Mouse (Mus musculus): Measurements from ENCODE around the gene Mapk10. TPM values are rescaled to one million over a fixed set of nuclear protein-coding genes. Genes with fewer than 3 reads are reported as not detected.
"Not testable (repeated sequence)": the region's sequence is repeated elsewhere in the genome, so short reads cannot be mapped to it uniquely, and the experiment has no call there.

Mapk10 gene
- polyA plus RNA-seq, 1 experiment from 2014 or later, result 0.31 TPM

DNA sequence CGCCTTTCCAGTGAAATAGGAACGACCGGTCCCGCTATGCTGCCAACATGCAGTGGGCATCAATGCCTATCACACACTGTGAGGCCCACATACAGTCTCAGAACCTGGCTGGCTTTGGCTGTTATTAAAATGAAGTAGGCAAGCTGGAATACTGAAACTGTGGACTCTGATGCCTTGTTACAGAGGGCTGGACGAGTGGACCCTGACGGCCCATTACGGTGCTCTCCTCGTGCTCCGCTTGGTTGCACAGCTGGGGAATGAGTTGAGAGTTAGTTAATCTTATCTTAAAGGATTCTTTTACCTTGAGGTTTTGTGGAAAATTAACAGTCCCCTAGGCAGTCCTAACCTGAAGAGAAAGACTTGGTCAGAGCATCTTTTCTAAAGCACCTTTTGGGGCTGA lies 307.6 kb downstream of the Mapk10 start:
- Histone ChIP-seq H3K27ac (ENCODE audit: poor library complexity, severe bottlenecking) (no peak overlapping the region), H3K36me3 (no peaks in the 10 kb centered on the region), H3K9ac (no peak overlapping the region), H3K9me3 (replicated peaks) (no peaks in the 10 kb centered on the region), H3K4me1 (replicated peaks) (no peaks in the 10 kb centered on the region), H3K27me3 (replicated peaks) (no peaks in the 10 kb centered on the region), H3K4me3 (no peak overlapping the region), H3K4me2 (no peak overlapping the region)
- 80% methylated on average over 9 of the region's 9 CpGs for WGBS
- no peak for ATAC-seq (ENCODE audit: insufficient number of reproducible peaks, low FRiP score)

DNA sequence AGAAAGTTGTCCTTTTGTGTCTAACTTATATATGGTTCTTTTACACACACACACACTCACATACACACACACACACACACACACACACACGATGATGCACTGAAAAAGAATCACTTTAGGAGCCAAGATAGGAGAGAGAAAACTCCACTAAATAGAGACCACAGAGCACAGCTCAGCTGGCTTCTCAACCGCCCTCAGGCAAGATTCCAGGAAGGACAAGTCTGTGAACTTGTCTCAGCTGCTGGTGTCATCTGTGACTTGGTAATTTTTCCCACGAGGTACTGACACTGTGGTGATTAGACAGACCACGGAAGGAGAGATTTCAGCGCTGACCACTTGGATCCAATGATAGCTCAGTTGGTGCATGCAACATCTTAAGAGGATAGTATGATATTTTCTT lies 310.0 kb downstream of the Mapk10 start:
- H3K9me3 ChIP-seq (replicated peaks), result no peaks in the 10 kb centered on the region
- no peak for ATAC-seq (ENCODE audit: insufficient number of reproducible peaks, low FRiP score)
- 63% methylated on average over 5 of the region's 5 CpGs for WGBS
- no peak overlapping the region for H3K4me2 ChIP-seq
- H3K4me1 ChIP-seq (replicated peaks), result no peaks in the 10 kb centered on the region
- H3K36me3 ChIP-seq, result no peaks in the 10 kb centered on the region
- no peaks in the 10 kb centered on the region for H3K27me3 ChIP-seq (replicated peaks)
- H3K9ac ChIP-seq, result no peak overlapping the region
- H3K27ac ChIP-seq (ENCODE audit: poor library complexity, severe bottlenecking), result no peak overlapping the region
- no peak overlapping the region for H3K4me3 ChIP-seq

DNA sequence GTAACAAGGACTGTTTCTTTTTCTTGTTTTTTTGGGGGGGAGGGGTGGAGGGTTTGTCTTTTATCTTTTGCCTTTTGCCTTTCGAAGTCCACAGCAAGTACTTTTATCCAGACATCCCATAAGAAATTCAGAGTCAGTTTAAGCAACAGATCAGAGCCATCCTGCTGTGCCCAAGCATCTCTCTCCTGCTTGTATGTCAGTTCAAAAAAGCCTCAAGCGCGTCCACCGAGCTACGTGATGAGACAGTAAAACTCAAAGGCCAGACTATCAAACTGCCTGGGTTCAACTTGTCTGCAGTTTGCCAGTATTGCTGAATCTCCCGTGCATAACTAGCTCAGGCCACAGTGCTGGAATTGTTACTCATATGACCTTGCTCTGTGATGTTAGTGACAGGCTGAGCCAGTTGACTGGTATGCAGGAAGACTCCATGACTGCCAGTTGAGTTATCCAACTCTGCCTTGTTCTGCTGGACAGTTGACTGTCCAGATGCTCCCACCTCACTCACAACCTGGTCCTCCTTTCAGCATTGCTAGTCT lies 311.4 kb downstream of the Mapk10 start:
- Histone ChIP-seq H3K27me3 (replicated peaks) (no peaks in the 10 kb centered on the region), H3K36me3 (no peaks in the 10 kb centered on the region), H3K4me3 (no peak overlapping the region), H3K9ac (no peak overlapping the region), H3K9me3 (replicated peaks) (no peaks in the 10 kb centered on the region), H3K27ac (ENCODE audit: poor library complexity, severe bottlenecking) (no peak overlapping the region), H3K4me1 (replicated peaks) (no peaks in the 10 kb centered on the region), H3K4me2 (no peak overlapping the region)
- 75% methylated on average over 6 of the region's 6 CpGs for WGBS
- ATAC-seq (ENCODE audit: insufficient number of reproducible peaks, low FRiP score), result no peak

DNA sequence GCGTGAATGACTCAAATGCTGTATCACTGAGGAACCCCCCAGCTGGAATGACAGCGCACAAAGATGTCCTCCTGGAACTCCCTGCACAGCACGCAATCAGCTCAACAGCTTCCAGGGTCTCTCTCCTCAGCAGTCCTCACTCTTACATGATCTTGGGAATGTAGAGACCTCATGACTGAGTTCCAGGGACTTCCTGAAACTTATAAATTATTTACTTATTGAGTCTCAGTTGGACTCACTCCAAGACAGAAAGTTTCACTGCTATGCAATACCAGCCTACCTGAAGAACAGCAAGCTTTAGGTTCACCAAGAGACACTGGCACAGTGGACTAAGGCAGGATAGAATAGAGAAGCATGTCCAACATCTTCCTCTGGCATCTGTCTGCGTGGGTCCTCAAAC lies 312.8 kb downstream of the Mapk10 start:
- Histone ChIP-seq H3K27me3 (replicated peaks) (no peaks in the 10 kb centered on the region), H3K4me3 (no peak overlapping the region), H3K9me3 (replicated peaks) (no peaks in the 10 kb centered on the region), H3K27ac (ENCODE audit: poor library complexity, severe bottlenecking) (no peak overlapping the region), H3K4me1 (replicated peaks) (no peaks in the 10 kb centered on the region), H3K9ac (no peak overlapping the region), H3K36me3 (no peaks in the 10 kb centered on the region), H3K4me2 (no peak overlapping the region)
- ATAC-seq (ENCODE audit: insufficient number of reproducible peaks, low FRiP score), result no peak
- 83% methylated on average over 4 of the region's 4 CpGs for WGBS

DNA sequence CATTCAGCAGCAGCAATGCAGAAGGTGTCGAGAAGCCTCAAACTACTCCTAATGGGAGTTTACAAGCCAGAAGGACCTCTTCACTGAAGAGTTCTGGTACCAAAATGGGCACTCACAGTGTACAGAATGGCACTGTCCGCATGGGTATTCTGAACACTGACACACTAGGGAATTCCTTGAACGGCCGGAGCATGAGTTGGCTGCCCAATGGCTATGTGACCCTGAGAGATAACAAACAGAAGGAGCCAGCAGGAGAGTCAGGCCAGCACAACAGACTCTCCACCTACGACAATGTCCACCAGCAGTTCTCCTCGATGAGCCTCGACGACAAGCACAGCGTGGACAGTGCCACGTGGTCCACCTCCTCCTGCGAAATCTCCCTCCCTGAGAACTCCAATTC lies 318.9 kb downstream of the Mapk10 start:
- H3K36me3 ChIP-seq, result peaks cover 7% of the 10 kb centered on the region; the same call in 1 of the 2 replicates
- 88% methylated on average over 11 of the region's 11 CpGs for WGBS
- no peak for ATAC-seq (ENCODE audit: insufficient number of reproducible peaks, low FRiP score)
- no peaks in the 10 kb centered on the region for H3K9me3 ChIP-seq (replicated peaks)
- no peak overlapping the region for H3K4me2 ChIP-seq
- H3K4me1 ChIP-seq (replicated peaks), result no peaks in the 10 kb centered on the region
- no peaks in the 10 kb centered on the region for H3K27me3 ChIP-seq (replicated peaks)
- H3K9ac ChIP-seq, result no peak overlapping the region
- no peak overlapping the region for H3K27ac ChIP-seq (ENCODE audit: poor library complexity, severe bottlenecking)
- no peak overlapping the region for H3K4me3 ChIP-seq

DNA sequence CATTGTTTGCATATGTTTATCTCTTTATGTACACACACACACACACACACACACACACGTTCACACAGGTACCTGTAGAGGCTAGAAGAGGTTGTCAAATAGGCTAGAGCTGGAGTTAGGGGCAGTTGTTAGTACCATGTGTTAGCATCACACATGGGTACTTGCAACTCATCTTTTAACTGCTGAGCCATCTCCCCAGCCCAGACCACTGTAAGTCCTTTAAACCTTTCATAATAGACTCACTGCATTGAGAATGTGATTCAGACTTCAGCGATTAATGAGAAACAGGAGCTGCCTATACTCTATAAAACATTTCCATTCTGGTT lies 322.0 kb downstream of the Mapk10 start:
- Histone ChIP-seq H3K36me3 (peaks cover 7% of the 10 kb centered on the region; the same call in 1 of the 2 replicates), H3K4me3 (no peak overlapping the region), H3K4me1 (replicated peaks) (no peaks in the 10 kb centered on the region), H3K9me3 (replicated peaks) (no peaks in the 10 kb centered on the region), H3K27ac (ENCODE audit: poor library complexity, severe bottlenecking) (no peak overlapping the region), H3K4me2 (no peak overlapping the region), H3K27me3 (replicated peaks) (no peaks in the 10 kb centered on the region), H3K9ac (no peak overlapping the region)
- no peak for ATAC-seq (ENCODE audit: insufficient number of reproducible peaks, low FRiP score)
- 80% methylated on average over 2 of the region's 2 CpGs for WGBS

DNA sequence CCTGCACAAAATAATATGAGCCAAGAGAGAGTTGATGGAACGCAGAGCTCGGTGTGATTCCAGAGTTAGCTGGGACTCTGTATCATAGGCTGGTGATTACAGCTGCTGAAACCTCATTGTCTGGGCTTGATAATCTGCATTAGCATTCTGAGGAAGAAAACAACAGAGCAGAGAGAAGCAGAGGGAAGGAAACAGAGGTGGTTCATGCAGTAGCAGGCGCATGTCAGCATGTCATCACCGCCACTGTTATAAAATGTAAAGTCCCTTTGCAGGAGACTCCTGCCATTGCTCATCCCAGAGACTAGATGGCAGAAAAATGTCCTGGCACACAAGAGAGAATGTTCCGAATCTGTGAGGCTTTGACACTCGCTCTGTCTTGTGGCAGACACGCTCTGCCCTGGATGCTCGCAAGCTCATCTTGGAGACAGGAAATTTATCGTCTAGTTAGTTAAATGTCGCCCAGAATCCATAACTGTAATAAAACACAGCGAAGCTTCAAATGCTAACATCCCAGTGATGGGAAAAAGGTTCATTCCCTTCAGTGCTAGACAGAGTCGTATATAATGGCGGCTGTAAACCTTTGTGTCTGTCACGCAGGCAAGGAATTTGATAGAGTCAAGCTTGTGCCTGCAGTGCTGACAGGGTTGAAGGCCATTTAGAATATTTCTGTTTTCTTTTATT lies 322.5 kb downstream of the Mapk10 start:
- Histone ChIP-seq H3K27ac (ENCODE audit: poor library complexity, severe bottlenecking) (no peak overlapping the region), H3K4me1 (replicated peaks) (no peaks in the 10 kb centered on the region), H3K4me3 (no peak overlapping the region), H3K27me3 (replicated peaks) (no peaks in the 10 kb centered on the region), H3K9ac (no peak overlapping the region), H3K36me3 (peaks cover 7% of the 10 kb centered on the region; the same call in 1 of the 2 replicates), H3K9me3 (replicated peaks) (no peaks in the 10 kb centered on the region), H3K4me2 (no peak overlapping the region)
- ATAC-seq (ENCODE audit: insufficient number of reproducible peaks, low FRiP score), result no peak
- WGBS, result 79% methylated on average over 14 of the region's 14 CpGs

DNA sequence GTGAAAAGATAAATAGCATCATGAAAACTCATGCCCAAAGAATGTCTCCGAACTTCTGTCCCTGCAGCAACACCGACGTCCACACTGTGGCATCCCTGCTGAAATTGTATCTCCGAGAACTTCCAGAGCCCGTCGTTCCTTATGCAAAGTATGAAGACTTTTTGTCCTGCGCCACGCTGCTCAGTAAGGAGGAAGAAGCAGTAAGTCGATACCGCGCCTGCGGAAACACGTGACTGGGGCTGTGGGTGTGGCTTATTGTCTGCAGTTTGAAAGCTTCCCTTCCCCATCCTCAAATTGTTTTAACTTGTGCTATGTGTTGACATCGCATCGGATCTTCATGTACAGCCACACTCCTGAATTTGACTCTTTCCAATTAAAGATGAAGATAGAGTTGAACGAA lies 335.5 kb downstream of the Mapk10 start:
- H3K27ac ChIP-seq (ENCODE audit: poor library complexity, severe bottlenecking), result no peak overlapping the region
- no peaks in the 10 kb centered on the region for H3K27me3 ChIP-seq (replicated peaks)
- H3K4me2 ChIP-seq, result no peak overlapping the region
- no peaks in the 10 kb centered on the region for H3K4me1 ChIP-seq (replicated peaks)
- no peaks in the 10 kb centered on the region for H3K9me3 ChIP-seq (replicated peaks)
- no peak overlapping the region for H3K9ac ChIP-seq
- no peak overlapping the region for H3K4me3 ChIP-seq
- ATAC-seq (ENCODE audit: insufficient number of reproducible peaks, low FRiP score), result no peak
- no peaks in the 10 kb centered on the region for H3K36me3 ChIP-seq
- WGBS, result 59% methylated on average over 16 of the region's 16 CpGs

DNA sequence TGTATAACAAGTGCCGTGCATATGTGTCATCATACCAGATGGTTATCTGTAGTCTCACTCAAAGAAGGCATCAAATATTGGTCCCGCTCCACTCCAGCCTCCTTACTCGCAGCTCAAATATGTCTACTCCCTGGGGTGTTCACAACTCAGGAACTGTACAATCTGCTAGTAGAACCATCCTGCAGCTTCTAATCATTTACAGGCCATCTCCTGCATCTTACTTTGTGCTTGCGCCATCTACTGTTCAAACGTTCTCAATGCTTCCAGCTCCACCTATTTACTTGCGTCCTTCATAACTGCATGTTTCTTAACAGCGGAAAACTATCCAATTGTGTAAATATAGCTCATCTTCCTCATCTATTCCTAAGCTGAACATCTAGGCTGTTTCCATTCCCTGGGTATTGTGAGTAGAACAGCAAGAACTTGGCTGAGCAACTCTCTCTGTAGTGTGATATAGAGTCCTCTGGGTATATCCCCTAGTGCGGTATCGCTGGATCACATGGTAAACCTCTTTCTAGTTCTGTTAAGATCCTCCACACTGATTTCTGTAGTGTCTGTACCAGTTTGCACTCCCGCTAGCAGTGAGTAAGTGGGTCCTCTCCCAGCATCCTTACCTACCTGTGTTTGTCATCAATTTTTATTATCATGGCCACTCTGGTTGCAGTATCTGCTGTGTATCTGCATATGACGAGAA lies 336.4 kb downstream of the Mapk10 start:
- Histone ChIP-seq H3K27me3 (replicated peaks) (no peaks in the 10 kb centered on the region), H3K9ac (no peak overlapping the region), H3K9me3 (replicated peaks) (no peaks in the 10 kb centered on the region), H3K4me1 (replicated peaks) (no peaks in the 10 kb centered on the region), H3K27ac (ENCODE audit: poor library complexity, severe bottlenecking) (no peak overlapping the region), H3K4me3 (no peak overlapping the region), H3K36me3 (no peaks in the 10 kb centered on the region), H3K4me2 (peak overlapping the region; percentile 19; the same call in 1 of the 2 replicates)
- no peak for ATAC-seq (ENCODE audit: insufficient number of reproducible peaks, low FRiP score)
- 38% methylated on average over 11 of the region's 11 CpGs for WGBS

DNA sequence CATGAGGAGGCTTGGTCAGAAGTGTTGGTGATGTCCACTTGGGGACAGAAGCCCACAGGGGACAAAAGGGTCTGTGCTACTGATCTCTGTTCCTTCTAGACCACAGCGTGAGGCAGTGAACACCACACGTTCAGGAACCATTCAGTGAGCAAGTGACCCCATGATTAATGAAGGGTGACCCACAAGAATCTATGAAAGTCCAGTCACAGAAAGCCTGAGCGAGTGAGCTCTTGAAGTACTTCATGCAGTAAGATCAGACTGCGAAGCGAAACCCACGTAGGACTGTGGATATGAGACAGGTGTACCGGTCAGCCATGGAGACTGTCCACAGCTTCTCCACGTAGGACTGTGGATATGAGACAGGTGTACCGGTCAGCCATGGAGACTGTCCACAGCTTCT lies 338.1 kb downstream of the Mapk10 start:
- not testable (repeated sequence) for H3K4me1 ChIP-seq (replicated peaks); H3K27ac ChIP-seq (ENCODE audit: poor library complexity, severe bottlenecking); H3K9me3 ChIP-seq (replicated peaks); H3K4me2 ChIP-seq; H3K4me3 ChIP-seq; H3K27me3 ChIP-seq (replicated peaks); H3K9ac ChIP-seq; H3K36me3 ChIP-seq; ATAC-seq (ENCODE audit: insufficient number of reproducible peaks, low FRiP score)
- 89% methylated on average over 9 of the region's 9 CpGs for WGBS

DNA sequence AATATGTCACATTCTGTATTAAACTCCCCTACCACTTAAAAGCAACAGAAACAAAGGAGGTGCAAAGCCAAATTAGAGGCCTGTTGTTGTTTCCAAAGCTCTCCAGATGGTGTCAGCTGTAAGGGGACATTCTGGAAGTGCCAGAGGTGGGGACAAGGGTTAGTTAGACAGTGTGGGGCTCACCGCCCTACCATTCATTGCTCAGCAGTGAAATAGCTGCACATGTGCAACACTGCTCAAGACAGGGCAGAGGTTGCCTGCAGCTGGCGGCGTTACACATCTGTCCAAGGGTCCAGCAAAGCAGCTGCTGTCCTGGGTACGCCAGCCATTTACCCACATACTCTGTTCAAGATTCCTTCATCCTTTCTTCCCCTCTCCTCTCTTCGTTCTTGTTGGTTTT lies 342.9 kb downstream of the Mapk10 start:
- Histone ChIP-seq H3K27ac (ENCODE audit: poor library complexity, severe bottlenecking) (no peak overlapping the region), H3K4me2 (no peak overlapping the region), H3K9me3 (replicated peaks) (no peaks in the 10 kb centered on the region), H3K4me1 (replicated peaks) (no peaks in the 10 kb centered on the region), H3K4me3 (no peak overlapping the region), H3K9ac (no peak overlapping the region), H3K36me3 (no peaks in the 10 kb centered on the region), H3K27me3 (replicated peaks) (no peaks in the 10 kb centered on the region)
- no peak for ATAC-seq (ENCODE audit: insufficient number of reproducible peaks, low FRiP score)
- 64% methylated on average over 5 of the region's 5 CpGs for WGBS

Measured in heart, embryonic 12.5 days (tissue).